Mouse (Mus musculus) right cerebral cortex, postnatal 14 days (tissue): ENCODE measurements around the gene Hira.
"Not testable (repeated sequence)": the region's sequence is repeated elsewhere in the genome, so short reads cannot be mapped to it uniquely, and the experiment has no call there.

Source experiments
- DNase-seq: peaks from one replicate; pipeline ENCODE4 v3.0.0; 2022

Hira gene

GRCm38 (mm10) chr16:18927963-18928362 is 51.1 kb downstream of the Hira start:
- DNase-seq: no peak

GRCm38 (mm10) chr16:18938321-18939082 is 61.7 kb downstream of the Hira start:
- no peak for DNase-seq

DNA sequence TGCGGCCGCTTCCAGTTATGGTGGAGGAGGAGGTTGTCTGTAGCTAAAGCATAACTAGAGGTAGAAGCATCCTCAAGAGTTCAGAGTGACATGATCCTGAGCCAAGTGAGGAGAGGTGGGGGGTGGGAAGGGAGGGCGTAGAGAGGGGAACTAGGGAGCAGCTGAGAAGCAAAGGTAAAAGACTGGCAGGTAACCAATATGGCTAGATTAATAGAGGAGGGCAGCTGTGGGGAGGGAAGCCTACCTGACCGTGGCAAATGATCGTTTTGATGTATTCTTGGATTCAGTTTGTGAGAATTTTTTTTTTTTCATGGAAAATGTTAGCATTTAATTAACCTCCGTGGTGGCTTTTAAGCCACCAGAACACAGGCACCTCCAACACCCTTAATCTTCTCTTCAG is 67.1 kb downstream of the Hira start:
- DNase-seq: no peak

DNA sequence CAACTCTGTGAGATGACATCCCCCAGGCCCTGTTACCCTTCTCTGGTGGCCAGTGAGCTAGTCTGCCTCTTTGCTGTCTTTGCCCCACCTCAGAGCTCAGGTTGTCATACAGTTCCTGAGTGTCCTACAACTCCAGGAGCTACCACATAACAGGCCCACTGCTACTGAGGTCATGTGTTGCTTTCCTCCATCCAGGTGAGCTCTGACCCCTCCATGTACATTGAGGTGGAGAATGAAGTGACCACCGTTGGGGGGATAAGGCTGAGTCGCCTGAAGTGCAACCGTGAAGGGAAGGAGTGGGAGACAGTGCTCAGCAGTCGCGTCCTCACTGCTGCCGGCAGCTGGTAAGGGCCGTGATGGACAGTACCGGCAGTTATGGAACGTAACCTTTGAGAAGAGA is 72.1 kb downstream of the Hira start:
- no peak for DNase-seq

DNA sequence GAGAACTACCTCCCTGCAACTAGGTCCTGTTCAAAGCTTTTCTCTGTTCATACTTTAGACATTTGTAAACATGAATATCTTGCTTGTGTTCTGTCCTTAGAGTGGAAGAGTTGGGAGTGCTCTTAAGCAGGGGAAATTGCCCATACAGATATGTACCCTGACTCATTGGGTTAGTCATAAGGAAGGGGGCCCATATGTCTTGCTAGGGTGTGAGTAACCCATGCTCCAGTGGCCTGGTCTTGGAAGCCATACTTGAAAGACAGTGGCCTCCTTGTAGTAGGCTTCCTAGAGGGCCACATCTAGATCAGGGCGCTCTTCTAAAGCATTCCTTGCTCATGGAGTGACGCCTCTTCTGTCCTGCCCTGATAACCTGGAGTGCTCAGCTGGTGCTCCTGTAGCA is 73.5 kb downstream of the Hira start:
- DNase-seq: no peak

DNA sequence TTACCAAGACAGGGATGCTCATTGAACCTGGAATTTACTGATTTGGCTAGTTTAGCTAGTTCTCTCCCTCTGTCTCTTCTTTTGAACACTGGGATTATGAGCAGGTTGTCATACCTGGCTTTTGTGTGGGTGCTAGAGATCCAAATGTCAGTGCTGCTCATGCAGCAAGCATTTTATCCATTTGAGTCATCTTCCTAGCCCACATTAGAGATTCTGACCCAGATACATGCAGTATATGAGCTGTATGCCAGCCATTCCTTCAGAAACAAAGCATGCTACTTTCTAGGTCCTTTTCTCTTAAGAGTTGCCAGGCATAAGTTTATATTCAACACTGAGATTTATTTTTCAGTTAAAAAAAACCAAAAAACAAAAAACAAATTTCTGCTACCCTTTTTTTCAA is 76.0 kb downstream of the Hira start:
- DNase-seq: no peak

GRCm38 (mm10) chr16:18955070-18955469 is 78.2 kb downstream of the Hira start:
- DNase-seq: no peak

- no peak for DNase-seq
Measured at GRCm38 (mm10) chr16:18963486-18963885, 86.6 kb downstream of the Hira start.

GRCm38 (mm10) chr16:18969420-18970128 is 92.7 kb downstream of the Hira start:
- DNase-seq: no peak

- no peak for DNase-seq
Measured at GRCm38 (mm10) chr16:18970837-18971236, 94.0 kb downstream of the Hira start.

GRCm38 (mm10) chr16:18975665-18976064 is 98.8 kb downstream of the Hira start:
- not testable (repeated sequence) for DNase-seq

DNA sequence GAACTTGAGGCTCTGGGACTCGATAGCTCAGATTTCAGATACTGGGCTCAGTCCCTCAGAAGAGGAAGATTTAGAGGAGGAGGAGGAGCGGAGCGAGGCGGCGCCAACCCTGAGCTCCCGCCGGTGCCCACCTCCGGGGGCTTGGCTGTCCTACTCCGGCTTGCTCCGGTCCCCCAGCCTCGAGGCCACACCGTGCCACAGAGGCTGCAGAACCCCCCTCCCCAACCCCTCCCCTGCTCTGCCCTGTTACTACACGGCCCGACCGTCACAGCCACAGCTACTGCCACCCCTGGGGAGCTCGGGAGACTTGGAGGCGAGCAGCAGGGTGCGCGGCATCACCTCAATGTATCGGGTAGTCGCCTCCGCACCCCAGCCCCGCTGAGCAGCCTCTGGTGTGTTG is 99.5 kb downstream of the Hira start:
- DNase-seq: no peak

GRCm38 (mm10) chr16:18986381-18986780 is 109.5 kb downstream of the Hira start:
- DNase-seq: no peak

GRCm38 (mm10) chr16:18986860-18987259 is 110.0 kb downstream of the Hira start:
- no peak for DNase-seq

GRCm38 (mm10) chr16:19002610-19003389 is 126.0 kb downstream of the Hira start:
- not testable (repeated sequence) for DNase-seq

DNA sequence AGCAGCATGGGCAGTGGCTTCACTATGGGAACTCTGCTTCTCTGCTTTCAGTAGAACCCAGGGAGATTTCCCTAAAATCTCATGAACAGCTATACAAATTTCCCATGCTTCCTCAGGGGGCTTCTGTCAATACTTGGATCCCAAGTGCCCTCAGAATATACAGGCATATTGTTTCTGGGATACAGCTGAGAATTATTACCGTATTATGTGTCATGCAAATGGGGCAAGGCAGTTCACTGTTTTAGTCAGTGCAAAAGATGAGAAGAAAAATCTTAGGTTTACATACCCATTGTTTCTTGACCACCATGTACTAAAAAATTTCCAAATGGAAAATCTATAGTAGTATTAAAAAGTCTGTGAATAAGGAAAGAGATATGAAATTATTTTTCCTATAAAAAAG is 126.9 kb downstream of the Hira start:
- no peak for DNase-seq

DNA sequence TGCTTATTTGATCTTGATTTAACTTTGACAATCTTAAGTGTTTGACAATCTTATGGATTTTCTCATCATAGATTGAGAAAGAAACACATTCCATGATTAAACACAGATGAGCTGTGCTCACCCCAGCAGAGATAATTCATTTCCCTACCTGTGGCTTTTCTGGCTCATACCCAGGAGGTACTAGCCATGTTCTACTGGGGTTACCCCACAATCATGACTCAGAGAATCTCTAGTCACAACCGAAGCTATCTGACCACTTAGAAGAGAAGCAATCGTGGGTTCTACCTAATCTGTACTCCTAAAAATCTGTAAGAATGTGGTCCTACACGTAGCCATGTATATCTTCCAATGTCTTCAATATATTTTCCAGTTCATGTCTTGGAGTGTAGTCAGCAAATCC is 128.5 kb downstream of the Hira start:
- no peak for DNase-seq

DNA sequence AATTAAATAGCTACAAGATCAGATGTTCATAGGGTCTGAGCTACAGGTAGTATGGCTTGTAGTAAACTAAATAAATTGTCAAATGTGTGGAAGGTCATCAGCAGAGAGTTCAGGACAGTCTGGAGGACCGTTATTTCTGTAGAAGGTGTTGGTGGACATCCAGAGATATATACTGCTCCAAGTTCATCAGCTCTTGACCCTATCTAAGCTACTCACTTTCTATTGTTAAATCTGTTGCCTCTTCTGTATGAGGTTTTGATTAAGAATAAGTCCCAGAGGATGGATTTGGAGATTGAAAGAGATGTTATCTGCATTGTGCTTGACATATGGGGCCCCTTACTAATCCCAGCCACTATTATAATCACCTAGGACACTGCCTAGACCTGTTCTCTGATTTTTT is 129.9 kb downstream of the Hira start:
- DNase-seq: no peak

- not testable (repeated sequence) for DNase-seq
Measured at GRCm38 (mm10) chr16:19007186-19007591, 130.4 kb downstream of the Hira start.

GRCm38 (mm10) chr16:19010710-19011109 is 133.9 kb downstream of the Hira start:
- no peak for DNase-seq

DNA sequence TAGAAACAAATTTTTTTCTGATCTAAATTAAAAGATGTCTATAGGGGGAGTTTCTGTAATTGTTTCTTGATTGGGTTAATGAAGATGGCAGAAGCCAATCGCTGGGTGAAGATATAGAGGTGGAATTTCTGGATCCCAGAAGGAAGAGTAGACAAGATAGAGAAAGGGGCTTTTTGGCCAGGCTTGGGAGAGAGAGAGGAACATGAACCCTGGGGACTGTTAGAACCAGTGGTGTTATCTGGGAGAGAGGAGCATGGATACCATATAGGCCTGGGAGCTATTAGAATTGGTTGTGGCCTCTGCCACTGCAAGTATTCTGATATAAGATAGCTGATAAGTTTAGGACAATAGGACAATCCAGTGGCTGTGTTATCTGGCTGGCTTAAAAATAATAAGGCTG is 136.7 kb downstream of the Hira start:
- no peak for DNase-seq

- no peak for DNase-seq
Measured at GRCm38 (mm10) chr16:19014650-19015049, 137.8 kb downstream of the Hira start.
